Mouse (Mus musculus) liver (tissue): ENCODE measurements around the gene Dnajb14.
"Not testable (repeated sequence)": the region's sequence is repeated elsewhere in the genome, so short reads cannot be mapped to it uniquely, and the experiment has no call there.

ENCODE experiments used
- DNase-seq: peaks from one replicate; pipeline ENCODE4 v3.0.0-alpha.2; 2020; ENCODE audit warnings: mixed read lengths

Gene Dnajb14

DNA sequence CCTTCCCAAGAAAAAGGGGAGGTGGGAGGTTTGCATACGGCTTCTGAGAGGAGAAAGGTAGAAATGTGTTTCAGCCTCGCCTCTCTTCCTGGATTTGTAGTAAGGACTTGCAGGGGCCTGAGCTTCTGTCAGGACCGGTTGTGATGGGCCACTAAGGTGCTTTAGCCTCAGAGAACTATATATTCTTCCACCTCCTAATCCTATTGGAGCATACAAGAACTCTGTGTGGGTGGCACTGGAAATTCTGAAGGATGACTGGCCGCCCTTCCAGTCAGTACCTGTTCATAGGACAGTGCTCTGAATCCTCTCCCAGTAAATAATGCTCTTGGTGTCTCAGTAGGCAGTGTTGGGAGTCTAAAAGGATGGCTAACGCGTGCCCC lies 51.4 kb downstream of the Dnajb14 start:
- peak; percentile 26 for DNase-seq

GRCm38 (mm10) chr3:137919398-137919797 lies 51.9 kb downstream of the Dnajb14 start:
- no peak for DNase-seq

DNA sequence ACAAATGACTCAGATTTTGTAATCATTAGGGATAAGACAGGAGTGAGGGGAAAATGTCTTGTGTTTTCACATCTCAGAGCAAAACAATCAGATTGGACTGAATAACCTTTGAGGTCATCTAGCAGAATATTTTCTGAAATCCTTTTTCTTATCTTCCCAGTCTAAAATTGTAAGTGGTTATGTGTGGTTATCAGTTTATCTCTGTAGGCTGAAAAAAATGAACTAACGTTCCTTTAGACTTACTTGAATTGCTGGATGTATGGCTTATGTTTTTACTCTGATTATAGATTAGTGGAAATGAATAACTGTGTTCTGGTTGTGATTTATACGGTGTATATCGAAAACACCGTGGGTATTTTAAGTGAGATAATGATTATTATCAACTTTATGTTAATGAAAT lies 53.1 kb downstream of the Dnajb14 start:
- no peak for DNase-seq

GRCm38 (mm10) chr3:137927010-137927409 lies 59.5 kb downstream of the Dnajb14 start:
- DNase-seq = no peak

GRCm38 (mm10) chr3:137929940-137930339 lies 62.5 kb downstream of the Dnajb14 start:
- DNase-seq = no peak

DNA sequence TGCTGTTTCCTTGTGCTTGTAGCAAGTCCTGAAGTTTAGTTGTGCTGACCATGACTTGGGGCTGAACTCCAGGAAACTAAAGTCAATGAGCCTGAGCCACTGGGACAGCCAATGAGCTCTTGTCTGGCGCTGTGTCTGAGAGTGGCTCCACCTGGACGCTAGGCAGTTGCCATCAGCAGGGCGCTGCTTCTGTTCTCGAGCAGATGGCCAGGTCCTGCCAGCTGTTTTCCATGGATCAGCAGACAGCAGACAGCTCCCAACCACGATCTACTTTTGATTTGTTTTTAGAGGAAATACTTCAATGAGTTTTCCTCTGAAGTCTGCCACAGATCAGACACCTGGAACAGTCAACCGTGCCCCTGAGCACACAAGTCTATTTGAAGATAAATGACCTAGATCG lies 65.3 kb downstream of the Dnajb14 start:
- no peak for DNase-seq

DNA sequence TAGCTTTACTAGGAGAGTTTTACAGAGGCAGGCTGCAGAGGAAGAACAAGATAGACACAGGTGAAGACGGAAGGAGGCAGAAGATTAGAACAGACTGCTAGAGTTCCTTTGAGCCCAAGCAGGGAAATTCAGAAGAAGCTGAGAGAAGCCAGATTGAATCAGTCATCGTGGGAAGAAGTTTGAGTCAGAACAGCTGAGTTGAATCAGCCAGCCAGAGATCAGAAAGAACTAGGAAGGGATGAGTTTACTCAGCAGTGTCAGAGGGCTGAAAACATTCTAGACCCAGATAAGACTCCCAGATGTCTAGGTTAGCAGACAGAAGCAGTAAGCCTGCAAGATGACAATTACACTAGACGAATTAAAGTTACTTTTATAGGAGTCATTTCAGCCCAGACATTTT lies 66.5 kb downstream of the Dnajb14 start:
- DNase-seq = no peak

- no peak for DNase-seq
These were observed 68.4 kb downstream of the Dnajb14 start for GRCm38 (mm10) chr3:137935570-137936525.

DNA sequence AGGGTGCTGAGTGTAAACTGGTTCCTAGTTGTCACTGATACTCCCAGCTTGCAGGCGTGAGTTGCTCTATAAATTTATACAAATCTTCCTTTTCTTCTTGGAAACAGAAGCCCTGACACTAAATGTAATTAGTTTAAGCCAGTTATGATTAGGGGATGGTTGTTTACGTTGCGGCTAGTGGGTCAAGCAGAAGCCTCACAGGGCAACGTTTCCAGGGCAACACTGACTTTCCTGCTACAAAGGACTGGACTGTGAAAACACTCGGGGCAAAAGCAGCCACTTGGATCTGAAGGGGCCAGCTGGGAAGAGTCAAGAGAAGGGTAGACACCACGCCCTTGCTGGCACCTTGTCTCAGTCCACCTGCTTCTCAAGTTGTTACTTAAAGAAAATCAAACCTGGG lies 69.1 kb downstream of the Dnajb14 start:
- DNase-seq = no peak

- peak; percentile 43 for DNase-seq
These were observed 71.1 kb downstream of the Dnajb14 start for GRCm38 (mm10) chr3:137938608-137939007.

- DNase-seq = peak; percentile 67
These were observed 73.3 kb downstream of the Dnajb14 start for GRCm38 (mm10) chr3:137940757-137941156.

DNA sequence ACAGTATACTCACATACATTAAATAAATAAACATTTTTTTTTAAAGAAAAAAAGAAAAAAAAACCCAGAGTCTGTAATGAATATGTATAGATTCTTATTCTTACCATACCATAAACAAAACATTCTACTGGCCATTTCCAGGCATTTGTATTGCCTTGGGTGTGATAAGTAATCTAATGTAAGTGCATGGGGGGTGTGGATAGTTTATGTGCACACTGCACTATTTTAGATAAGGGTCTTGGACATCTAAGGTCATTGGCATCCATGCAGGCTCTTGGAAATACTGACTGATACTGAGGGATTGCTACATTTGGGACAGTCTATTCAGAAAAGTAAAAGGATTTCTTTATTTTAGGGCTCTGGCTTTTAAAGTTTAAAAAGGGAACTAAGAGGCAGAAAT lies 74.1 kb downstream of the Dnajb14 start:
- no peak for DNase-seq

DNA sequence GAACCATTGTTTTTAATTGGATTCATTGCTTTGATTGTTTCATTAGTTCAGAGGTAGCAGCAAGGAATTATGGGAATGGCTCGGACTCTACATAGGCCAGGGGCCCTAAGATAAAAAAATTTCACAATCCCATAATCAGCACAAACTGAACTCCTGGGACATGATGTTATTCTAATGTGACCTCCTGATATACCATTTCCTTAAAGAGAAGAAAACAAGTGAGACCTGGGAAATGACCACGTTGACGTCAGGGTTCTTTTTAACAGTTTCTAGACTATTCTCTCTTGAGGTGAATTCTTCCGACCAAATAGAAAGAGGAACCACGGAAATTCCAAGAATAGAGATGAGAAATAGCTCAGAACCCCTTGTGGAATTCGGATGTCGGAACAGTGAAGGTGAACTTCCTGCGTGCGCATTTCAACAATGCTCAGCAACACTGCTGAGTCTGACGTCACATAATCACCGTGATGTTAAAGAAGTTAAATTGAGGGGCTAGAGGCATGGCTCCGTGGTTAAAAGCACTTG lies 74.7 kb downstream of the Dnajb14 start:
- DNase-seq = no peak

- DNase-seq = peak; percentile 78
These were observed 76.3 kb downstream of the Dnajb14 start for GRCm38 (mm10) chr3:137943737-137944154.

DNA sequence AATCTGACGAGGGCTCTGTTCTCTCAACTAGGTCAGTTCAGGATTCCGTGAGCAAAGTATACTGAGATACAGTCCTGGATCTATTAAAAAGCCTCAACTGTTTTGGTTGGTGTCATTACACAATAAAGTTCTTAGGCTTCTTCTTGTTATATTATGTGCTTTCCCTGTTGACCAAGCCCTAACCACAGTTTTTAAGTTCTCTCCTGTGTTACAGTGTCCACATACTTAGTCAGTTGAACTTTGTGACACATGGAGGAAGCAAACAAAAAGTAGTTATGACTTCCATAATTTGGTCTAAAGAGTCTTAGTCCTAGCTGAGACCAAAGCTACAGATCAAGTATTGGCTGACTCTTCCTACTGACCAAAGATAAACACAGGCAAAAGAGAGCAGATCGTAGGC lies 79.4 kb downstream of the Dnajb14 start:
- DNase-seq = no peak

- DNase-seq = no peak
These were observed 80.0 kb downstream of the Dnajb14 start for GRCm38 (mm10) chr3:137947525-137947924.

- no peak for DNase-seq
These were observed 82.9 kb downstream of the Dnajb14 start for GRCm38 (mm10) chr3:137950191-137950885.

GRCm38 (mm10) chr3:137951302-137951701 lies 83.8 kb downstream of the Dnajb14 start:
- DNase-seq = not testable (repeated sequence)

DNA sequence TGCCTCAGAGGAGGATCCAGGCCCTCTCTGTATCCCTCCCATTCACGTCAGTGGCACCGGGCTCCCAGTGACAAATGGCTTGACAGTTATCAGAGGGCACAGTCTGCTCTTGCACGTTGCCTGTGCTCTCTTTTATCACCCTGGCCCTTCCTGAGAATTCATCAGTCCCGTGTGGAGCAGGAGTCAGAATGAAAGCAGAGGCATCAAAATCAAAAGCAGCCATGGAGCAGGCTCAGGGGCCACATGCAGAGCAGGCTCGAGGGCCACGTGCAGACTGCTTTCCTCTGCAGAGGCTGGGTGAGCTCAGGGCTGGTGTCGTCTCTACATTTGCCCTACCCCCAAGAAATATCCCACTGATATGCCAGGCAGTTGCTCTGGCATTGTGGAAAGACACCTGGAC lies 84.3 kb downstream of the Dnajb14 start:
- DNase-seq = peak; percentile 73

DNA sequence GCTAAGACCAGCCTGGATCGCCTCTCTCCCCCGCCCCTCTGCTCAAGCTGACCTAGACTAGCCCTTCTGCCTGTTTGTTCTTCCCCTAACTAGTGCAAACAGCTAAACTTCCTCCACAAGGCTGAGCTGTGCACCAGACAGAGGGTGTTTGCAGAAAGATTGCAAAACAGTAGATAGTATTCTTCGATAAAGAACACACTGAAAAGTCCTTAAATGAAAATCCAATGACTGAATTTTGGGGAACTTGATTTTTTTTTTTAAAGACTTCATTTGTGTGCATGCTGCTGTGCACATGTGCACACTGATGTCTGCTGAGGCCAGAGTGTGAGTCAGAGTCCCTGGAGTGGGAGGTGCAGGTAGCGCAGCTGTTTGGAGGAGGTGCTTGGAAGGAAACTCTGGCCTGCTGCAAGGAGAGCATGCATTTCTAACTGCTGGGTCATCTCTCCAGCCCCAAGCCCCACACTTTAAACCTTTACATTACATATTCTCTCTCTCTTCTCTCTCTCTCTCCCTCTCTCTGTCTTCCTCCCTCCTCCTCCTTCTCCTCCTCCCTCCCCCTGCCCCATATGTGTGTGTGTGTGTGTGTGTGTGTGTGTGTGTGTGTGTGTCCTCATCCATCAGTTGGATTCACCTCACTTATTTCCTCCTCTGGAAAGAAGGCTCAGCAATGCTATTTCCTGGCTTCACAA lies 84.9 kb downstream of the Dnajb14 start:
- DNase-seq = peak; percentile 59

DNA sequence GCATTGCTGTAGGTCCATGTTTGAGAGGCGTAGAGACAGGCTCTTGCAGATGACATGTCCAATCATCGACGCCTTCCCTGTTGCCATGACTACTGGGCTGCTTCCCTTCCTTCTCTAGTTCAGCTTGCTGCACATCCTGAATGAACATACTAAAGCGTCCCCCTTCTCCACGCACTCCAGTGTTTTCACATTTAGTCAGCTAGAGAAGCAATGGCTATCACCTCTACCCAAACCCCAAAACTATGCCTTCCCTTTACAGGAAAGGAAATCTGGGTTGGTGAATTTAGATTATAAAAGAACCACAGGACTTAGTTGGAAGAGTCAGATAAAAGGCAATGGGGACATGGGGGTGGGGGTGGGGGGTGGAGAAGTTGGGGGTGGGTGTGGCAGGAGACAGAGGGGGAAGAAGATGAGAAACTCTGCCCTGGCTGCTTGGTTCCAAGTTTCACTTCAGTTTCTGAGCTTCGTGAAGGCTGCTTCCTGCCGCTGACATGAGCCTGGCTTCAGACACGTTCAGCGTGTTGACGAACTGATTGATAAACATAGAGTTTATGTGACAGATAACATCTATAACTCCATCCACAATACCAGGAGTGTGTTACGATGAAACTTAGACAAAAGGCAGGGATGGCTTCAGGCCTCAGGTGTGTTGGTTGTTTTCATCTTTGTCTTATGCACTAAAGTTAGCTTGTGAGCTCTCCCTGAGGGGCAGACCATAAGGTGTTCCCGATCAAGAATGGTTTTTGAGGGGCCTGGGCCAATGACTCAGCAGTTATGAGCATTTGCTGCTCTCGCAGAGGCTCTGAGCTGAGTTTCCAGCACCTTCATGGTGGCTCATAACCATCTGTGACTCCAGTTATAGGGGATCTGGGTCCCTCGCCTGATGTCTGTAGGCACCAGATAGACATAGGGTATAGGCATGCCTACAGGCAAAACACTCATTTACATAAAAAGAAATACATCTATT lies 85.7 kb downstream of the Dnajb14 start:
- peak; percentile 74 for DNase-seq
